Mouse (Mus musculus): ENCODE data around the gene Tnxb. TPM values are rescaled to one million over a fixed set of nuclear protein-coding genes. Genes with fewer than 3 reads are reported as not detected.

The Tnxb gene
- polyA plus RNA-seq, 1 experiment from 2014 or later: 0.52 TPM

GRCm38 (mm10) chr17:34629221-34629751 is 41.0 kb upstream of the Tnxb start, which contains the start of gene Prrt1:
Gene Prrt1, plus strand, starts transcription at chr17:34629533.
- peaks cover 26% of the 10 kb centered on the region for H3K27me3 ChIP-seq (ENCODE audit: insufficient read depth, low read length)
- no peaks in the 10 kb centered on the region for H3K9me3 ChIP-seq (ENCODE audit: low read length)
- H3K4me3 ChIP-seq (ENCODE audit: low read length): peak within 1 kb of the TSS; percentile 84
- peaks cover 54% of the 10 kb centered on the region for H3K4me1 ChIP-seq (ENCODE audit: insufficient read depth, low read length)
- H3K4me2 ChIP-seq (replicated peaks; ENCODE audit: low read depth, low read length): peak within 1 kb of the TSS; percentile 87
- 4% methylated on average over 11 of the region's 16 CpGs for WGBS
- no peak for ATAC-seq (ENCODE audit: low FRiP score, low TSS enrichment)
- H3K27ac ChIP-seq (ENCODE audit: low read length): peak within 1 kb of the TSS; percentile 98
- 0 out of 2 replicates have a peak, but pooled peaks cover 6% of the 10 kb centered on the region for H3K36me3 ChIP-seq (ENCODE audit: insufficient read depth, low read length)
- peak within 1 kb of the TSS; percentile 87 for H3K9ac ChIP-seq (replicated peaks; ENCODE audit: low read length)

GRCm38 (mm10) chr17:34629796-34630603 is 40.3 kb upstream of the Tnxb start:
- ATAC-seq (ENCODE audit: low FRiP score, low TSS enrichment): no peak
- peaks cover 54% of the 10 kb centered on the region for H3K4me1 ChIP-seq (ENCODE audit: insufficient read depth, low read length)
- no peak overlapping the region for H3K9ac ChIP-seq (replicated peaks; ENCODE audit: low read length)
- peaks cover 26% of the 10 kb centered on the region for H3K27me3 ChIP-seq (ENCODE audit: insufficient read depth, low read length)
- no peaks in the 10 kb centered on the region for H3K9me3 ChIP-seq (ENCODE audit: low read length)
- 17% methylated on average over 12 of the region's 12 CpGs for WGBS
- 0 out of 2 replicates have a peak, but pooled peaks cover 6% of the 10 kb centered on the region for H3K36me3 ChIP-seq (ENCODE audit: insufficient read depth, low read length)
- H3K4me3 ChIP-seq (ENCODE audit: low read length): peak overlapping the region; percentile 12; the same call in 1 of the 2 replicates
- no peak overlapping the region for H3K27ac ChIP-seq (ENCODE audit: low read length)
- H3K4me2 ChIP-seq (replicated peaks; ENCODE audit: low read depth, low read length): peak overlapping the region; percentile 87

GRCm38 (mm10) chr17:34630761-34631301 is 39.5 kb upstream of the Tnxb start:
- Histone ChIP-seq H3K36me3 (ENCODE audit: insufficient read depth, low read length) (no peaks in the 10 kb centered on the region), H3K4me3 (ENCODE audit: low read length) (peak overlapping the region; percentile 36), H3K9ac (replicated peaks; ENCODE audit: low read length) (peak overlapping the region; percentile 53; the same call in 1 of the 2 replicates), H3K27ac (ENCODE audit: low read length) (no peak overlapping the region), H3K9me3 (ENCODE audit: low read length) (no peaks in the 10 kb centered on the region), H3K4me1 (ENCODE audit: insufficient read depth, low read length) (peaks cover 51% of the 10 kb centered on the region), H3K4me2 (replicated peaks; ENCODE audit: low read depth, low read length) (peak overlapping the region; percentile 56), H3K27me3 (ENCODE audit: insufficient read depth, low read length) (peaks cover 26% of the 10 kb centered on the region)
- ATAC-seq (ENCODE audit: low FRiP score, low TSS enrichment): no peak
- 2% methylated on average over 44 of the region's 48 CpGs for WGBS

- no peaks in the 10 kb centered on the region for H3K9me3 ChIP-seq (ENCODE audit: low read length)
- H3K27ac ChIP-seq (ENCODE audit: low read length): no peak overlapping the region
- H3K4me3 ChIP-seq (ENCODE audit: low read length): peak overlapping the region; percentile 46
- peaks cover 26% of the 10 kb centered on the region for H3K27me3 ChIP-seq (ENCODE audit: insufficient read depth, low read length)
- peaks cover 43% of the 10 kb centered on the region for H3K4me1 ChIP-seq (ENCODE audit: insufficient read depth, low read length)
- peak overlapping the region; percentile 54; the same call in 1 of the 2 replicates for H3K9ac ChIP-seq (replicated peaks; ENCODE audit: low read length)
- peak overlapping the region; percentile 82 for H3K4me2 ChIP-seq (replicated peaks; ENCODE audit: low read depth, low read length)
- 8% methylated on average over 12 of the region's 12 CpGs for WGBS
- ATAC-seq (ENCODE audit: low FRiP score, low TSS enrichment): no peak
- H3K36me3 ChIP-seq (ENCODE audit: insufficient read depth, low read length): no peaks in the 10 kb centered on the region
Measured at GRCm38 (mm10) chr17:34631647-34632046, 38.7 kb upstream of the Tnxb start.

- under 1% methylated on average over 26 of the region's 26 CpGs for WGBS
- H3K9me3 ChIP-seq (ENCODE audit: low read length): no peaks in the 10 kb centered on the region
- H3K4me1 ChIP-seq (ENCODE audit: insufficient read depth, low read length): peaks cover 43% of the 10 kb centered on the region
- peak overlapping the region; percentile 82 for H3K4me2 ChIP-seq (replicated peaks; ENCODE audit: low read depth, low read length)
- H3K27me3 ChIP-seq (ENCODE audit: insufficient read depth, low read length): peaks cover 26% of the 10 kb centered on the region
- peak overlapping the region; percentile 46 for H3K4me3 ChIP-seq (ENCODE audit: low read length)
- H3K36me3 ChIP-seq (ENCODE audit: insufficient read depth, low read length): no peaks in the 10 kb centered on the region
- H3K27ac ChIP-seq (ENCODE audit: low read length): peak overlapping the region; percentile 28; the same call in 1 of the 2 replicates
- peak; percentile 36 for ATAC-seq (ENCODE audit: low FRiP score, low TSS enrichment)
- H3K9ac ChIP-seq (replicated peaks; ENCODE audit: low read length): peak overlapping the region; percentile 54
Measured at GRCm38 (mm10) chr17:34632261-34632691, 38.1 kb upstream of the Tnxb start.

- no peak overlapping the region for H3K4me3 ChIP-seq (ENCODE audit: low read length)
- H3K9ac ChIP-seq (replicated peaks; ENCODE audit: low read length): no peak overlapping the region
- no peaks in the 10 kb centered on the region for H3K36me3 ChIP-seq (ENCODE audit: insufficient read depth, low read length)
- no peaks in the 10 kb centered on the region for H3K9me3 ChIP-seq (ENCODE audit: low read length)
- H3K27ac ChIP-seq (ENCODE audit: low read length): no peak overlapping the region
- peaks cover 16% of the 10 kb centered on the region for H3K4me1 ChIP-seq (ENCODE audit: insufficient read depth, low read length)
- H3K4me2 ChIP-seq (replicated peaks; ENCODE audit: low read depth, low read length): no peak overlapping the region
- peaks cover 14% of the 10 kb centered on the region for H3K27me3 ChIP-seq (ENCODE audit: insufficient read depth, low read length)
- ATAC-seq (ENCODE audit: low FRiP score, low TSS enrichment): no peak
- WGBS: 80% methylated on average over 2 of the region's 2 CpGs
Measured at GRCm38 (mm10) chr17:34635671-34636070, 34.7 kb upstream of the Tnxb start.

- no peak overlapping the region for H3K9ac ChIP-seq (replicated peaks; ENCODE audit: low read length)
- H3K9me3 ChIP-seq (ENCODE audit: low read length): no peaks in the 10 kb centered on the region
- WGBS: 63% methylated on average over 3 of the region's 3 CpGs
- H3K36me3 ChIP-seq (ENCODE audit: insufficient read depth, low read length): no peaks in the 10 kb centered on the region
- H3K27me3 ChIP-seq (ENCODE audit: insufficient read depth, low read length): no peaks in the 10 kb centered on the region
- H3K4me3 ChIP-seq (ENCODE audit: low read length): no peak overlapping the region
- peaks cover 8% of the 10 kb centered on the region; the same call in 1 of the 2 replicates for H3K4me1 ChIP-seq (ENCODE audit: insufficient read depth, low read length)
- ATAC-seq (ENCODE audit: low FRiP score, low TSS enrichment): no peak
- H3K27ac ChIP-seq (ENCODE audit: low read length): no peak overlapping the region
- H3K4me2 ChIP-seq (replicated peaks; ENCODE audit: low read depth, low read length): no peak overlapping the region
Measured at GRCm38 (mm10) chr17:34637459-34637858, 32.9 kb upstream of the Tnxb start.

- WGBS: 71% methylated on average over 7 of the region's 7 CpGs
- no peak for ATAC-seq (ENCODE audit: low FRiP score, low TSS enrichment)
Measured at GRCm38 (mm10) chr17:34639461-34640255, 30.7 kb upstream of the Tnxb start.

More at GRCm38 (mm10) chr17:34639461-34640255, 30.7 kb upstream of the Tnxb start:
- no peak overlapping the region for H3K9ac ChIP-seq (replicated peaks; ENCODE audit: low read length)
- H3K9me3 ChIP-seq (ENCODE audit: low read length): no peaks in the 10 kb centered on the region
- peaks cover 8% of the 10 kb centered on the region; the same call in 1 of the 2 replicates for H3K4me1 ChIP-seq (ENCODE audit: insufficient read depth, low read length)
- no peaks in the 10 kb centered on the region for H3K36me3 ChIP-seq (ENCODE audit: insufficient read depth, low read length)
- no peaks in the 10 kb centered on the region for H3K27me3 ChIP-seq (ENCODE audit: insufficient read depth, low read length)
- H3K27ac ChIP-seq (ENCODE audit: low read length): no peak overlapping the region
- H3K4me2 ChIP-seq (replicated peaks; ENCODE audit: low read depth, low read length): no peak overlapping the region
- H3K4me3 ChIP-seq (ENCODE audit: low read length): no peak overlapping the region
